Mouse (Mus musculus): Measurements from ENCODE around the gene Smyd3. TPM values are rescaled to one million over a fixed set of nuclear protein-coding genes. Genes with fewer than 3 reads are reported as not detected.

The Smyd3 gene
- total and polyA plus RNA-seq, 3 experiments, result 3.5 to 19.4 (median 17.1) TPM

GRCm38 (mm10) chr1:179197821-179198516 lies 319.9 kb downstream of the Smyd3 start:
- H3K36me3 ChIP-seq (replicated peaks), result no peaks in the 10 kb centered on the region
- H3K4me1 ChIP-seq (ENCODE audit: insufficient read depth, low read depth, low read length), result no peaks in the 10 kb centered on the region
- no peaks in the 10 kb centered on the region for H3K27me3 ChIP-seq (ENCODE audit: insufficient read depth, low read length)
- no peak overlapping the region for H3K4me3 ChIP-seq (ENCODE audit: low read depth, low read length)
- ATAC-seq (ENCODE audit: extremely low read depth, insufficient number of reproducible peaks, low FRiP score, poor library complexity, severe bottlenecking) (no peak), DNase-seq (ENCODE audit: low spot score) (no peak)
- TF ChIP-seq CTCF (IDR thresholded peaks at IDR 0.05; ENCODE audit: low read depth, low read length), result no peak
- H3K9me3 ChIP-seq (replicated peaks), result no peaks in the 10 kb centered on the region

- ATAC-seq (ENCODE audit: extremely low read depth, insufficient number of reproducible peaks, low FRiP score, poor library complexity, severe bottlenecking), result no peak
- TF ChIP-seq CTCF (IDR thresholded peaks at IDR 0.05; ENCODE audit: low read depth, low read length), result no peak
- no peak for TF ChIP-seq TAL1 (conservative IDR thresholded peaks at IDR 0.05; ENCODE audit: low read depth, low read length)
- TF ChIP-seq GATA2 (IDR thresholded peaks at IDR 0.05; ENCODE audit: borderline replicate concordance, low read depth, low read length), result no peak
- no peak for TF ChIP-seq POLR2AphosphoS5 (IDR thresholded peaks at IDR 0.05; ENCODE audit: insufficient replicate concordance, low read depth, low read length)
- TF ChIP-seq GATA1 (IDR thresholded peaks at IDR 0.05; ENCODE audit: borderline replicate concordance, low read length), result no peak
Observed at GRCm38 (mm10) chr1:179197156-179197555, 320.7 kb downstream of the Smyd3 start.

GRCm38 (mm10) chr1:179196422-179196821 lies 321.4 kb downstream of the Smyd3 start:
- H3K27me3 ChIP-seq (ENCODE audit: insufficient read depth, low read length), result no peaks in the 10 kb centered on the region
- ATAC-seq (ENCODE audit: extremely low read depth, insufficient number of reproducible peaks, low FRiP score, poor library complexity, severe bottlenecking), result no peak
- H3K4me3 ChIP-seq (ENCODE audit: low read depth, low read length), result no peak overlapping the region
- no peak for DNase-seq (ENCODE audit: low spot score)
- H3K9me3 ChIP-seq (replicated peaks), result no peaks in the 10 kb centered on the region
- no peaks in the 10 kb centered on the region; the same call in 1 of the 2 replicates for H3K4me1 ChIP-seq (ENCODE audit: insufficient read depth, low read depth, low read length)
- no peaks in the 10 kb centered on the region for H3K36me3 ChIP-seq (replicated peaks)
- no peak for TF ChIP-seq GATA2 (IDR thresholded peaks at IDR 0.05; ENCODE audit: borderline replicate concordance, low read depth, low read length)
- TF ChIP-seq CTCF (IDR thresholded peaks at IDR 0.05; ENCODE audit: low read depth, low read length), result no peak
- no peak for TF ChIP-seq POLR2AphosphoS5 (IDR thresholded peaks at IDR 0.05; ENCODE audit: insufficient replicate concordance, low read depth, low read length)
- TF ChIP-seq TAL1 (conservative IDR thresholded peaks at IDR 0.05; ENCODE audit: low read depth, low read length), result no peak
- TF ChIP-seq GATA1 (IDR thresholded peaks at IDR 0.05; ENCODE audit: borderline replicate concordance, low read length), result no peak

More at GRCm38 (mm10) chr1:179197156-179197555, 320.7 kb downstream of the Smyd3 start:
- Histone ChIP-seq H3K9me3 (replicated peaks) (no peaks in the 10 kb centered on the region), H3K4me3 (ENCODE audit: low read depth, low read length) (no peak overlapping the region), H3K36me3 (replicated peaks) (no peaks in the 10 kb centered on the region), H3K27me3 (ENCODE audit: insufficient read depth, low read length) (no peaks in the 10 kb centered on the region), H3K4me1 (ENCODE audit: insufficient read depth, low read depth, low read length) (no peaks in the 10 kb centered on the region)
- no peak for DNase-seq (ENCODE audit: low spot score)

GRCm38 (mm10) chr1:179192781-179193180 lies 325.1 kb downstream of the Smyd3 start:
- DNase-seq (ENCODE audit: low spot score) (no peak), ATAC-seq (ENCODE audit: extremely low read depth, insufficient number of reproducible peaks, low FRiP score, poor library complexity, severe bottlenecking) (no peak)
- no peak overlapping the region for H3K4me3 ChIP-seq (ENCODE audit: low read depth, low read length)
- no peaks in the 10 kb centered on the region for H3K27me3 ChIP-seq (ENCODE audit: insufficient read depth, low read length)
- TF ChIP-seq CTCF (IDR thresholded peaks at IDR 0.05; ENCODE audit: low read depth, low read length), result no peak
- TF ChIP-seq TAL1 (conservative IDR thresholded peaks at IDR 0.05; ENCODE audit: low read depth, low read length), result no peak
- no peak for TF ChIP-seq POLR2AphosphoS5 (IDR thresholded peaks at IDR 0.05; ENCODE audit: insufficient replicate concordance, low read depth, low read length)
- TF ChIP-seq GATA1 (IDR thresholded peaks at IDR 0.05; ENCODE audit: borderline replicate concordance, low read length), result no peak
- TF ChIP-seq GATA2 (IDR thresholded peaks at IDR 0.05; ENCODE audit: borderline replicate concordance, low read depth, low read length), result no peak
- no peaks in the 10 kb centered on the region for H3K9me3 ChIP-seq (replicated peaks)
- H3K4me1 ChIP-seq (ENCODE audit: insufficient read depth, low read depth, low read length), result no peaks in the 10 kb centered on the region; the same call in 1 of the 2 replicates
- H3K36me3 ChIP-seq (replicated peaks), result no peaks in the 10 kb centered on the region

- Histone ChIP-seq H3K36me3 (replicated peaks) (no peaks in the 10 kb centered on the region), H3K27me3 (ENCODE audit: insufficient read depth, low read length) (no peaks in the 10 kb centered on the region), H3K9me3 (replicated peaks) (no peaks in the 10 kb centered on the region), H3K4me1 (ENCODE audit: insufficient read depth, low read depth, low read length) (no peaks in the 10 kb centered on the region; the same call in 1 of the 2 replicates), H3K4me3 (ENCODE audit: low read depth, low read length) (no peak overlapping the region)
- DNase-seq (ENCODE audit: low spot score) (no peak), ATAC-seq (ENCODE audit: extremely low read depth, insufficient number of reproducible peaks, low FRiP score, poor library complexity, severe bottlenecking) (no peak)
- no peak for TF ChIP-seq CTCF (IDR thresholded peaks at IDR 0.05; ENCODE audit: low read depth, low read length)
- TF ChIP-seq TAL1 (conservative IDR thresholded peaks at IDR 0.05; ENCODE audit: low read depth, low read length), result no peak
- no peak for TF ChIP-seq GATA2 (IDR thresholded peaks at IDR 0.05; ENCODE audit: borderline replicate concordance, low read depth, low read length)
- no peak for TF ChIP-seq POLR2AphosphoS5 (IDR thresholded peaks at IDR 0.05; ENCODE audit: insufficient replicate concordance, low read depth, low read length)
- TF ChIP-seq GATA1 (IDR thresholded peaks at IDR 0.05; ENCODE audit: borderline replicate concordance, low read length), result no peak
Observed at GRCm38 (mm10) chr1:179190837-179191236, 327.0 kb downstream of the Smyd3 start.

GRCm38 (mm10) chr1:179187171-179187570 lies 330.7 kb downstream of the Smyd3 start:
- H3K4me3 ChIP-seq (ENCODE audit: low read depth, low read length), result no peak overlapping the region
- ATAC-seq (ENCODE audit: extremely low read depth, insufficient number of reproducible peaks, low FRiP score, poor library complexity, severe bottlenecking) (no peak), DNase-seq (ENCODE audit: low spot score) (no peak)
- H3K4me1 ChIP-seq (ENCODE audit: insufficient read depth, low read depth, low read length), result no peaks in the 10 kb centered on the region; the same call in 1 of the 2 replicates
- H3K9me3 ChIP-seq (replicated peaks), result no peaks in the 10 kb centered on the region
- H3K36me3 ChIP-seq (replicated peaks), result no peaks in the 10 kb centered on the region
- no peaks in the 10 kb centered on the region for H3K27me3 ChIP-seq (ENCODE audit: insufficient read depth, low read length)
- TF ChIP-seq GATA1 (IDR thresholded peaks at IDR 0.05; ENCODE audit: borderline replicate concordance, low read length), result no peak
- no peak for TF ChIP-seq TAL1 (conservative IDR thresholded peaks at IDR 0.05; ENCODE audit: low read depth, low read length)
- no peak for TF ChIP-seq CTCF (IDR thresholded peaks at IDR 0.05; ENCODE audit: low read depth, low read length)
- no peak for TF ChIP-seq POLR2AphosphoS5 (IDR thresholded peaks at IDR 0.05; ENCODE audit: insufficient replicate concordance, low read depth, low read length)
- no peak for TF ChIP-seq GATA2 (IDR thresholded peaks at IDR 0.05; ENCODE audit: borderline replicate concordance, low read depth, low read length)

All from G1E (cell line).